Mouse (Mus musculus) intestine, embryonic 14.5 days (tissue): ENCODE results near the gene Kifap3. TPM values are rescaled to one million over a fixed set of nuclear protein-coding genes. Genes with fewer than 3 reads are reported as not detected.
"Not testable (repeated sequence)": the region's sequence is repeated elsewhere in the genome, so short reads cannot be mapped to it uniquely, and the experiment has no call there.

Source experiments
- ATAC-seq: fragments of 200-750 bp; cut with Nextera tagmentation; replicated peaks from 2 replicates; pipeline ENCODE4 v1.8.0; 2017; ENCODE audit warnings: low read depth, moderate number of reproducible peaks, moderate TSS enrichment, moderate library complexity; ENCODE audit not compliant: low FRiP score, low TSS enrichment
- DNase-seq: peaks from one replicate; pipeline ENCODE4 v3.0.0-alpha.2; 2018; ENCODE audit warnings: low spot score
- H3K27ac ChIP-seq: fragments of 300-500 bp; sonication (generic); 2 replicates; pipeline ENCODE4 v1.5.1; 2014; ENCODE audit warnings: low read depth, mild to moderate bottlenecking, control low read depth
- H3K27me3 ChIP-seq: fragments of 300-500 bp; sonication (generic); replicated peaks from 2 replicates; pipeline ENCODE4 v1.6.1; 2014; ENCODE audit warnings: low read length, control low read depth; ENCODE audit not compliant: control insufficient read depth, insufficient read depth
- H3K36me3 ChIP-seq: fragments of 300-500 bp; sonication (generic); 2 replicates; pipeline ENCODE4 v1.6.1; 2014; ENCODE audit warnings: low read length, control low read depth; ENCODE audit not compliant: control insufficient read depth, insufficient read depth
- H3K4me1 ChIP-seq: fragments of 300-500 bp; sonication (generic); replicated peaks from 2 replicates; pipeline ENCODE4 v1.6.1; 2014; ENCODE audit warnings: low read length, control low read depth, mixed read lengths; ENCODE audit not compliant: control insufficient read depth, insufficient read depth
- H3K4me2 ChIP-seq: fragments of 300-500 bp; sonication (generic); 2 replicates; pipeline ENCODE4 v1.6.1; 2014; ENCODE audit warnings: low read length
- H3K4me3 ChIP-seq: fragments of 300-500 bp; sonication (generic); 2 replicates; pipeline ENCODE4 v1.5.1; 2014; ENCODE audit warnings: low read depth, low read length, control low read depth, mixed read lengths
- H3K9ac ChIP-seq: fragments of 300-500 bp; sonication (generic); 2 replicates; pipeline ENCODE4 v1.6.1; 2014; ENCODE audit warnings: mild to moderate bottlenecking, low read length
- H3K9me3 ChIP-seq: fragments of 300-500 bp; sonication (generic); 2 replicates; pipeline ENCODE4 v1.6.1; 2016; ENCODE audit warnings: low read length, control low read depth; ENCODE audit not compliant: control insufficient read depth
- WGBS: fragments of 180-500 bp; shearing (Covaris S2); extraction: QIAGEN DNeasy Blood & Tissue Kit; methylation state at CpG from one replicate; pipeline ENCODE4 v1.1.7; 2014; 5-methylcytosine and 5-hydroxymethylcytosine counted together
- polyA plus RNA-seq: library from polyadenylated mRNA; unstranded; fragments of >200 nt; fragmentation: Nextera tagmentation; extraction: Ambion mirVana; gene quantifications from 2 replicates; pipeline ENCODE4 v1.2.1, GENCODE M21; 2014

The Kifap3 gene
- 32.4 and 38.4 TPM in 2 replicates for polyA plus RNA-seq

GRCm38 (mm10) chr1:163779336-163780115 lies at the start of gene Kifap3:
Gene Kifap3 (plus strand): TSS chr1:163779583.
- Histone ChIP-seq H3K4me2 (peak within 1 kb of the TSS; percentile 71), H3K4me3 (peak within 1 kb of the TSS; percentile 85), H3K4me1 (0 out of 2 replicates have a peak, but pooled peaks cover 5% of the 10 kb centered on the region), H3K9me3 (0 out of 2 replicates have a peak, but pooled peaks cover 4% of the 10 kb centered on the region), H3K27me3 (no peaks in the 10 kb centered on the region), H3K9ac (peak within 1 kb of the TSS; percentile 70), H3K36me3 (peaks cover 7% of the 10 kb centered on the region; the same call in 1 of the 2 replicates), H3K27ac (0 out of 2 replicates have a peak within 1 kb of the TSS, but pooled peaks have one; percentile 38)
- DNase-seq (peak; percentile 93), ATAC-seq (peak; percentile 100)
- WGBS = under 1% methylated on average over 45 of the region's 48 CpGs

GRCm38 (mm10) chr1:163731166-163731565 lies 48.2 kb upstream of the Kifap3 start:
- 92% methylated on average over 10 of the region's 10 CpGs for WGBS
- not testable (repeated sequence) for H3K4me1 ChIP-seq

GRCm38 (mm10) chr1:163736441-163737238 lies 42.7 kb upstream of the Kifap3 start:
- no peaks in the 10 kb centered on the region for H3K27me3 ChIP-seq
- 81% methylated on average over 10 of the region's 10 CpGs for WGBS
- no peak for DNase-seq
- H3K27ac ChIP-seq = no peak overlapping the region
- no peak overlapping the region for H3K4me2 ChIP-seq
- no peak overlapping the region for H3K4me3 ChIP-seq
- H3K36me3 ChIP-seq = no peaks in the 10 kb centered on the region
- no peaks in the 10 kb centered on the region for H3K4me1 ChIP-seq
- H3K9ac ChIP-seq = no peak overlapping the region
- no peaks in the 10 kb centered on the region for H3K9me3 ChIP-seq
- ATAC-seq = no peak

More at GRCm38 (mm10) chr1:163731166-163731565, 48.2 kb upstream of the Kifap3 start:
- not testable (repeated sequence) for H3K27me3 ChIP-seq, H3K27ac ChIP-seq, H3K4me3 ChIP-seq, DNase-seq, H3K36me3 ChIP-seq, H3K4me2 ChIP-seq, ATAC-seq, H3K9me3 ChIP-seq, H3K9ac ChIP-seq

GRCm38 (mm10) chr1:163737239-163737533 lies 42.2 kb upstream of the Kifap3 start:
- H3K27me3 ChIP-seq = no peaks in the 10 kb centered on the region
- no peaks in the 10 kb centered on the region for H3K9me3 ChIP-seq
- H3K9ac ChIP-seq = no peak overlapping the region
- no peak for DNase-seq
- H3K4me1 ChIP-seq = no peaks in the 10 kb centered on the region
- H3K4me2 ChIP-seq = no peak overlapping the region
- no peak for ATAC-seq
- WGBS = 54% methylated on average over 1 of the region's 1 CpGs
- H3K4me3 ChIP-seq = no peak overlapping the region
- H3K36me3 ChIP-seq = no peaks in the 10 kb centered on the region
- H3K27ac ChIP-seq = no peak overlapping the region

GRCm38 (mm10) chr1:163751360-163751992 lies 27.9 kb upstream of the Kifap3 start:
- no peaks in the 10 kb centered on the region for H3K36me3 ChIP-seq
- H3K9me3 ChIP-seq = no peaks in the 10 kb centered on the region
- H3K4me1 ChIP-seq = no peaks in the 10 kb centered on the region
- no peak overlapping the region for H3K4me3 ChIP-seq
- WGBS = 68% methylated on average over 4 of the region's 4 CpGs
- no peaks in the 10 kb centered on the region for H3K27me3 ChIP-seq
- DNase-seq (no peak), ATAC-seq (no peak)
- H3K4me2 ChIP-seq = no peak overlapping the region
- H3K9ac ChIP-seq = no peak overlapping the region
- no peak overlapping the region for H3K27ac ChIP-seq

- 64% methylated on average over 10 of the region's 10 CpGs for WGBS
- H3K9ac ChIP-seq = no peak overlapping the region
- no peaks in the 10 kb centered on the region for H3K4me1 ChIP-seq
- H3K4me3 ChIP-seq = no peak overlapping the region
- no peaks in the 10 kb centered on the region for H3K27me3 ChIP-seq
- no peak for ATAC-seq
- DNase-seq = no peak
- no peak overlapping the region for H3K27ac ChIP-seq
- no peaks in the 10 kb centered on the region for H3K9me3 ChIP-seq
- no peaks in the 10 kb centered on the region for H3K36me3 ChIP-seq
- no peak overlapping the region for H3K4me2 ChIP-seq
Observed at GRCm38 (mm10) chr1:163757462-163758207, 21.7 kb upstream of the Kifap3 start.

GRCm38 (mm10) chr1:163783577-163783976 lies 4.2 kb downstream of the Kifap3 start:
- not testable (repeated sequence) for H3K27ac ChIP-seq, H3K4me2 ChIP-seq, H3K9me3 ChIP-seq, H3K4me1 ChIP-seq, ATAC-seq, H3K27me3 ChIP-seq, DNase-seq, H3K36me3 ChIP-seq, H3K4me3 ChIP-seq, H3K9ac ChIP-seq
- WGBS = 93% methylated on average over 8 of the region's 11 CpGs

- H3K27ac ChIP-seq = no peak overlapping the region
- no peak overlapping the region for H3K9ac ChIP-seq
- H3K4me3 ChIP-seq = no peak overlapping the region
- peaks cover 3% of the 10 kb centered on the region; the same call in 1 of the 2 replicates for H3K36me3 ChIP-seq
- WGBS = 87% methylated on average over 4 of the region's 4 CpGs
- H3K4me1 ChIP-seq = no peaks in the 10 kb centered on the region
- DNase-seq (no peak), ATAC-seq (no peak)
- H3K4me2 ChIP-seq = no peak overlapping the region
- H3K9me3 ChIP-seq = no peaks in the 10 kb centered on the region
- H3K27me3 ChIP-seq = no peaks in the 10 kb centered on the region
Observed at GRCm38 (mm10) chr1:163821365-163821764, 42.0 kb downstream of the Kifap3 start.
